Mouse (Mus musculus) hindbrain, embryonic 15.5 days (tissue): Measurements from ENCODE around the gene U90926. TPM values are rescaled to one million over a fixed set of nuclear protein-coding genes. Genes with fewer than 3 reads are reported as not detected.

Experiments used
- ATAC-seq: fragments of 200-750 bp; cut with Nextera tagmentation; 2 replicates; pipeline ENCODE4 v1.8.0; 2017; ENCODE audit warnings: low read depth, moderate number of reproducible peaks, moderate TSS enrichment; ENCODE audit not compliant: low FRiP score
- H3K27ac ChIP-seq: fragments of 300-500 bp; sonication (generic); replicated peaks from 2 replicates; pipeline ENCODE4 v1.5.1; 2015; ENCODE audit warnings: mild to moderate bottlenecking, inconsistent platforms
- H3K27me3 ChIP-seq: fragments of 300-500 bp; sonication (generic); 2 replicates; pipeline ENCODE4 v1.6.1; 2015; ENCODE audit warnings: control low read depth, inconsistent platforms
- H3K36me3 ChIP-seq: fragments of 300-500 bp; sonication (generic); 2 replicates; pipeline ENCODE4 v1.6.1; 2015; ENCODE audit warnings: control low read depth, inconsistent platforms
- H3K4me1 ChIP-seq: fragments of 300-500 bp; sonication (generic); replicated peaks from 2 replicates; pipeline ENCODE4 v1.6.1; 2015; ENCODE audit warnings: control low read depth, inconsistent platforms
- H3K4me2 ChIP-seq: fragments of 300-500 bp; sonication (generic); 2 replicates; pipeline ENCODE4 v1.6.1; 2015; ENCODE audit warnings: moderate library complexity, mild to moderate bottlenecking, inconsistent platforms
- H3K4me3 ChIP-seq: fragments of 300-500 bp; sonication (generic); 2 replicates; pipeline ENCODE4 v1.5.1; 2015; ENCODE audit warnings: mild to moderate bottlenecking, inconsistent platforms
- H3K9ac ChIP-seq: fragments of 300-500 bp; sonication (generic); 2 replicates; pipeline ENCODE4 v1.6.1; 2015; ENCODE audit warnings: inconsistent platforms
- H3K9me3 ChIP-seq: fragments of 300-500 bp; sonication (generic); 2 replicates; pipeline ENCODE4 v1.6.1; 2016; ENCODE audit warnings: control low read depth, inconsistent platforms
- WGBS: fragments of 180-500 bp; shearing (Covaris S2); methylation state at CpG from one replicate; pipeline ENCODE4 v1.1.7; 2015; 5-methylcytosine and 5-hydroxymethylcytosine counted together
- polyA plus RNA-seq: library from polyadenylated mRNA; unstranded; fragments of >200 nt; fragmentation: Nextera tagmentation; extraction: Ambion mirVana; gene quantifications from 2 replicates; pipeline ENCODE4 v1.2.1, GENCODE M21; 2015

Gene U90926
- polyA plus RNA-seq, result not detected in 2 replicates

DNA sequence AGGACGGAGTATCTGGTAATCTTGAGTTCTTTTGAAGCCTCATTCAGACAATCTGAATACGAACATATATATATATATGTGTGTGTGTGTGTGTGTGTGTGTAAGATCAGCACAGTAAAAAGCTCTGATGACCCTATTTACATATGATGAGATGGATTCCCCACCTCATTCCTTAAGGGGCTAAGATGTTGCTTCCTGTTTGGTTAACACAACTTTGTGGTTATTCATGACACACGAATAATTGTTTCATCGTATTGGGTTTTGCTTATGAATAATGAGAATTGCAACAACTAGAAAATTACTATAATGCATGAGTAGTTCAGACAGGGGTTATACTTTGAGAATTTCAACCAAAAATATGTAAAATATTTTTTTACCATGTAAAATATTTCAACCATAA is at the start of gene U90926:
Gene U90926, minus strand, starts transcription at position 101 of the 400 bp plus-strand sequence.
- H3K27ac ChIP-seq, result no peak within 1 kb of the TSS
- no peaks in the 10 kb centered on the region for H3K9me3 ChIP-seq
- H3K4me2 ChIP-seq, result no peak within 1 kb of the TSS
- no peak within 1 kb of the TSS for H3K4me3 ChIP-seq
- no peak for ATAC-seq
- no peaks in the 10 kb centered on the region for H3K36me3 ChIP-seq
- no peak within 1 kb of the TSS for H3K9ac ChIP-seq
- WGBS, result 92% methylated on average over 4 of the region's 4 CpGs
- no peaks in the 10 kb centered on the region for H3K27me3 ChIP-seq
- peaks cover 13% of the 10 kb centered on the region for H3K4me1 ChIP-seq

- Histone ChIP-seq H3K9ac (no peak overlapping the region), H3K4me2 (no peak overlapping the region), H3K36me3 (no peaks in the 10 kb centered on the region), H3K4me1 (peaks cover 11% of the 10 kb centered on the region; the same call in 1 of the 2 replicates), H3K4me3 (no peak overlapping the region), H3K27me3 (no peaks in the 10 kb centered on the region), H3K27ac (peak overlapping the region; percentile 66), H3K9me3 (no peaks in the 10 kb centered on the region)
- 10% methylated on average over 4 of the region's 4 CpGs for WGBS
- peak; percentile 92 for ATAC-seq
Observed at GRCm38 (mm10) chr5:92263761-92264359, 48.7 kb upstream of the U90926 start.

DNA sequence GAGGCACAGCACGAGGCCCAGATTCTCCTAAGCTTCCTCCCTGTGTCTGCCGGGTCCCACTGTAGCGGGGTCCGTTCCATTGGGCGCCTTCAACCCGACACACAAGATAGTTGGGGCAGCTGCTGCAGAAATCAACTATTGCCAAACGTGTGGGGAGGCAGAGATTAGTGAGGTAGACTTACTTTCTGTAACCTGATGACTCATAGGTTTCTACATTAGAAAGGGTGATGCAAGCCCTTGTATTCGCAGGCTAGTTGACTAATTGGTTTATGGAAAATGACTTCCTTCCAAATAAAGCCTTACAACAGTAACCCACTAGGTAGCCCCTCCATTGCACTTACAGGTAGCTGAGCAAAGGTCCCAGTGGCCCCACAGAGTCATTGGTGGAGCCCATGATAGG is 47.4 kb upstream of the U90926 start:
- WGBS, result 93% methylated on average over 8 of the region's 8 CpGs
- Histone ChIP-seq H3K4me2 (no peak overlapping the region), H3K9me3 (no peaks in the 10 kb centered on the region), H3K36me3 (no peaks in the 10 kb centered on the region), H3K27me3 (no peaks in the 10 kb centered on the region), H3K9ac (no peak overlapping the region), H3K4me3 (no peak overlapping the region), H3K4me1 (peaks cover 11% of the 10 kb centered on the region; the same call in 1 of the 2 replicates), H3K27ac (no peak overlapping the region)
- ATAC-seq, result no peak

- Histone ChIP-seq H3K4me1 (peaks cover 9% of the 10 kb centered on the region), H3K4me2 (no peak within 1 kb of the TSS), H3K4me3 (no peak within 1 kb of the TSS), H3K9me3 (no peaks in the 10 kb centered on the region), H3K27me3 (no peaks in the 10 kb centered on the region), H3K27ac (no peak within 1 kb of the TSS), H3K36me3 (no peaks in the 10 kb centered on the region), H3K9ac (no peak within 1 kb of the TSS)
- WGBS, result 24% methylated on average over 6 of the region's 6 CpGs
- no peak for ATAC-seq
Observed at GRCm38 (mm10) chr5:92256218-92256617, 41.0 kb upstream of the U90926 start, which contains the start of gene Ppef2. Gene Ppef2, minus strand, starts transcription at chr5:92256278.

GRCm38 (mm10) chr5:92254476-92254875 is 39.3 kb upstream of the U90926 start:
- no peak overlapping the region for H3K27ac ChIP-seq
- H3K9me3 ChIP-seq, result 0 out of 2 replicates have a peak, but pooled peaks cover 3% of the 10 kb centered on the region
- 64% methylated on average over 6 of the region's 6 CpGs for WGBS
- H3K4me1 ChIP-seq, result peaks cover 9% of the 10 kb centered on the region
- no peaks in the 10 kb centered on the region for H3K27me3 ChIP-seq
- no peaks in the 10 kb centered on the region for H3K36me3 ChIP-seq
- ATAC-seq, result no peak
- H3K9ac ChIP-seq, result no peak overlapping the region
- no peak overlapping the region for H3K4me2 ChIP-seq
- H3K4me3 ChIP-seq, result no peak overlapping the region

- no peak overlapping the region for H3K9ac ChIP-seq
Observed at GRCm38 (mm10) chr5:92252797-92253343, 37.7 kb upstream of the U90926 start.

GRCm38 (mm10) chr5:92252031-92252430 is 36.8 kb upstream of the U90926 start:
- Histone ChIP-seq H3K27me3 (no peaks in the 10 kb centered on the region), H3K9me3 (0 out of 2 replicates have a peak, but pooled peaks cover 3% of the 10 kb centered on the region), H3K4me2 (no peak overlapping the region), H3K9ac (no peak overlapping the region), H3K4me3 (no peak overlapping the region), H3K4me1 (peaks cover 9% of the 10 kb centered on the region), H3K36me3 (no peaks in the 10 kb centered on the region), H3K27ac (no peak overlapping the region)
- no peak for ATAC-seq
- WGBS, result 94% methylated on average over 6 of the region's 6 CpGs

More at GRCm38 (mm10) chr5:92252797-92253343, 37.7 kb upstream of the U90926 start:
- ATAC-seq, result peak; percentile 85
- Histone ChIP-seq H3K27me3 (no peaks in the 10 kb centered on the region), H3K27ac (peak overlapping the region; percentile 20; the same call in 1 of the 2 replicates), H3K4me2 (peak overlapping the region; percentile 53), H3K4me3 (peak overlapping the region; percentile 25), H3K9me3 (0 out of 2 replicates have a peak, but pooled peaks cover 3% of the 10 kb centered on the region), H3K36me3 (no peaks in the 10 kb centered on the region), H3K4me1 (peaks cover 9% of the 10 kb centered on the region)
- WGBS, result 16% methylated on average over 18 of the region's 18 CpGs

- WGBS, result 88% methylated on average over 11 of the region's 11 CpGs
- no peak overlapping the region for H3K4me3 ChIP-seq
Observed at GRCm38 (mm10) chr5:92248614-92249013, 33.4 kb upstream of the U90926 start.

GRCm38 (mm10) chr5:92245483-92245882 is 30.3 kb upstream of the U90926 start:
- H3K36me3 ChIP-seq, result no peaks in the 10 kb centered on the region
- no peaks in the 10 kb centered on the region for H3K4me1 ChIP-seq
- ATAC-seq, result no peak
- WGBS, result 92% methylated on average over 9 of the region's 9 CpGs
- no peak overlapping the region for H3K9ac ChIP-seq
- no peak overlapping the region for H3K4me3 ChIP-seq
- no peak overlapping the region for H3K27ac ChIP-seq
- no peak overlapping the region for H3K4me2 ChIP-seq
- 0 out of 2 replicates have a peak, but pooled peaks cover 3% of the 10 kb centered on the region for H3K9me3 ChIP-seq
- H3K27me3 ChIP-seq, result no peaks in the 10 kb centered on the region

More at GRCm38 (mm10) chr5:92248614-92249013, 33.4 kb upstream of the U90926 start:
- Histone ChIP-seq H3K9ac (no peak overlapping the region), H3K4me1 (peaks cover 9% of the 10 kb centered on the region), H3K9me3 (0 out of 2 replicates have a peak, but pooled peaks cover 3% of the 10 kb centered on the region), H3K27me3 (no peaks in the 10 kb centered on the region), H3K4me2 (no peak overlapping the region), H3K36me3 (no peaks in the 10 kb centered on the region), H3K27ac (no peak overlapping the region)
- no peak for ATAC-seq

DNA sequence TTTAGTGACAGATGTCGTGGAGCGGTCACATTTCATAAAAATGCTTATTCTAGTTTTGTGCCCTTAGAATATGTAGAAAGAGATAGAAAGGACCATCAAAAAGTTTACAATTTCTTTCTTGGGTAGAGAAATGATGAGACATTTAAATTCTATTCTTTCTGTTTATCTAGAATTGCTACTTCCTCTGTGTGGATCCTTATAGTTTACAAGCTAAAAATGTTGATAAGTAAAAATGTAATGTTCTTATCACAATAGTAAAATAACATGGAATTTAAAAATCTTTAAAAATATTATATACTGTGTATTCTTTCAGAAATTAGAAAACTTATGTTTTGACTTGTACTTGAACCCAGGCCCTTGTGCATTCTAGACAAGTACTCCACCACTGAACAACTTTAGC is 29.7 kb upstream of the U90926 start:
- Histone ChIP-seq H3K9ac (no peak overlapping the region), H3K9me3 (0 out of 2 replicates have a peak, but pooled peaks cover under 1% of the 10 kb centered on the region), H3K4me2 (no peak overlapping the region), H3K27ac (no peak overlapping the region), H3K27me3 (no peaks in the 10 kb centered on the region), H3K4me3 (no peak overlapping the region), H3K36me3 (no peaks in the 10 kb centered on the region), H3K4me1 (no peaks in the 10 kb centered on the region)
- no peak for ATAC-seq
- 98% methylated on average over 2 of the region's 2 CpGs for WGBS

DNA sequence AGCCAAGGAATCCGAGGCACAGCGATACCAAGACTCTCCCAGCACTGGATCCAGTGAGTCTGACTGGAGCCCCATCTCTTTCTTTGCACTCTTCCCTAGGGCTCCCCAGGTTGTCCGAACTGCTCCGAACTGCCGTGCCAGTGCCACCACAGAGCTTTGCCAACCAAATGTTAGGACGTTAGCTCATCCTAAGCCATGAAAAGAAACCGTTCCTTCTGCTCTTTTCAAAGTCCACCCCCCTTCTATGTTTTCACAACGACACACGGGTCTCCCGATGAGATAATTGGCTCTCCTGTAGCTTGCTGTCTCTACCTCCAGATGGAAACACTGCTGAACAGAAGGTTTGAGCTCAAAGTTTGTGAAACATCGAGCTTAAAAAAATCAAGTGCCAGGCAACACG is 25.6 kb upstream of the U90926 start:
- Histone ChIP-seq H3K4me2 (no peak overlapping the region), H3K27ac (no peak overlapping the region), H3K4me1 (no peaks in the 10 kb centered on the region), H3K9ac (no peak overlapping the region), H3K27me3 (no peaks in the 10 kb centered on the region), H3K36me3 (no peaks in the 10 kb centered on the region), H3K4me3 (no peak overlapping the region), H3K9me3 (no peaks in the 10 kb centered on the region)
- no peak for ATAC-seq
- WGBS, result 92% methylated on average over 12 of the region's 12 CpGs

GRCm38 (mm10) chr5:92239333-92240232 is 24.4 kb upstream of the U90926 start:
- Histone ChIP-seq H3K4me1 (no peaks in the 10 kb centered on the region), H3K27ac (no peak overlapping the region), H3K9me3 (no peaks in the 10 kb centered on the region), H3K4me2 (peak overlapping the region; percentile 21), H3K27me3 (no peaks in the 10 kb centered on the region), H3K36me3 (no peaks in the 10 kb centered on the region), H3K4me3 (no peak overlapping the region), H3K9ac (no peak overlapping the region)
- 41% methylated on average over 29 of the region's 29 CpGs for WGBS
- ATAC-seq, result peak; percentile 86
